Mouse (Mus musculus): ENCODE data around the gene Frmd8. TPM values are rescaled to one million over a fixed set of nuclear protein-coding genes. Genes with fewer than 3 reads are reported as not detected.

The Frmd8 gene
- polyA plus RNA-seq, 1 experiment, result 18.9 TPM

DNA sequence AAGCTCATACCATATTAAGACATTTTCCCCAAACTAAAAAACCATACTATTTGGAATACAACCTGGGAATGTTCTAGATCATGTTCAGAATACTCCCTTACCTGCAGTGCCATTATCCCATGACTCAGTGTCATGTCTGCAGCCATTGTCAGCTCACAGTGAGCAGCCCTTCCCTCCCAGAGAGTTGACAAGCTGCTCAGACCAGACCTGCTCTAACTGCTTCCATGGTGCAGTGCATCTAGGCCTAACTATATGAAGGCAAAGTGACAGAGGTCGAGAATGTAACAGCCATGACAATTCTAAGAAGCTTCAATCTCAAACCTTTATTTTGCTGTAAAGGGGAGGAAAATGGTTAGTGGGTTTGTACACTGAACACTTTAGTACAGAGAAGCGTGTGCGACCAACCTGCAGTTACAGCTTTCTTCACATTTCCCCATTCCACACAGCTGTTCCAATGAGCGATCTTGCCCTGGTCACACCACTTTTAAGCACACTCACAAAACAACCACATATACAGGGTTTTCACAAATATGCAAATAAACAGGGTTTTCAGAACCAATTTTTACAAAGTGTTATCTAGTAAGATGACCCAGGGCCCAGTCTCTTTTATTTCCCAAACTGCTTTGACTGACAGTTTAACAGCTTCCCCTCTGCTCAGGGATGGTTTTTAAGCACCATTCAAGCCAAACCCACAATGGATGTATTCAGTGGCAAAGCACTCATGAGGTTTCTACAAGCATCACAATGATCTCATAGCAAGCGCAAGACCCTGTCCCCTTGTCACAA is 32.9 kb downstream of the Frmd8 start:
- peak; percentile 68 for DNase-seq (ENCODE audit: low read depth)

DNA sequence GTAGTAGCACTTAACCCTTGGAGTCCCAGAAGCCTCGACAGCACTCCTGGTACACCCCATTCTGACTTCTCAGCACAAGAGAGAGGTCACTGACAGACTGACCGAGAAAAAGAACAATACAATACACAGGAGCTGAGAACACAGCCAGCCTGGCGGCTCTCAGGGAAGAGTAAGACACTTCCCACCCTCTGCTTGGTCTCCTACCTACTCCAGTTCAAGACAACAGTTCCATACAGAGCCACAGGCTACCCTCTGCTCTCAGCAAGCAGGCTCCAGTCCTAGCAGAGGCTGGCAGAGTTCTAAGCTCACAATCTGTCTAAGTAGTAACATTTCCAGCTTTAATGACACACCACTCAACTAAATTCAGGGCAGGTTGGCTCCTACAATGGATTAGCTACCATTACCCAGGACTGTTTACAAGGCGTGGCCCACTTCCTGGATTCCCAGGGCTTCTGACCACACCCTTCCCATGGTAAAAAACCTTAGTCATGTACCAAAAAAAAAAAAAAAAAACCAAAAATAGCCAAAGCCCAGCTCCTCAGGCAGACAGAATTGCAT is 33.6 kb downstream of the Frmd8 start:
- DNase-seq (ENCODE audit: low read depth), result no peak
- TF ChIP-seq CTCF (IDR thresholded peaks at IDR 0.05; ENCODE audit: borderline replicate concordance, extremely low read depth, insufficient read depth, insufficient read length) (no peak), POLR2A (IDR thresholded peaks at IDR 0.05; ENCODE audit: borderline replicate concordance, extremely low read depth, insufficient read depth, insufficient read length, poor library complexity, severe bottlenecking) (no peak)

More for the DNA sequence above, 32.9 kb downstream of the Frmd8 start:
- TF ChIP-seq CTCF (IDR thresholded peaks at IDR 0.05; ENCODE audit: borderline replicate concordance, extremely low read depth, insufficient read depth, insufficient read length) (no peak), POLR2A (IDR thresholded peaks at IDR 0.05; ENCODE audit: borderline replicate concordance, extremely low read depth, insufficient read depth, insufficient read length, poor library complexity, severe bottlenecking) (no peak)

GRCm38 (mm10) chr19:5840890-5841388 is 34.1 kb downstream of the Frmd8 start:
- no peak for DNase-seq (ENCODE audit: low read depth)
- TF ChIP-seq POLR2A (IDR thresholded peaks at IDR 0.05; ENCODE audit: borderline replicate concordance, extremely low read depth, insufficient read depth, insufficient read length, poor library complexity, severe bottlenecking) (no peak), CTCF (IDR thresholded peaks at IDR 0.05; ENCODE audit: borderline replicate concordance, extremely low read depth, insufficient read depth, insufficient read length) (no peak)

- DNase-seq (ENCODE audit: low read depth), result no peak
- TF ChIP-seq CTCF (IDR thresholded peaks at IDR 0.05; ENCODE audit: borderline replicate concordance, extremely low read depth, insufficient read depth, insufficient read length), result no peak
- TF ChIP-seq POLR2A (IDR thresholded peaks at IDR 0.05; ENCODE audit: borderline replicate concordance, extremely low read depth, insufficient read depth, insufficient read length, poor library complexity, severe bottlenecking), result no peak
Observed at GRCm38 (mm10) chr19:5840086-5840889, 34.8 kb downstream of the Frmd8 start.

GRCm38 (mm10) chr19:5839317-5840085 is 35.6 kb downstream of the Frmd8 start:
- DNase-seq (ENCODE audit: low read depth), result no peak
- TF ChIP-seq POLR2A (IDR thresholded peaks at IDR 0.05; ENCODE audit: borderline replicate concordance, extremely low read depth, insufficient read depth, insufficient read length, poor library complexity, severe bottlenecking) (no peak), CTCF (IDR thresholded peaks at IDR 0.05; ENCODE audit: borderline replicate concordance, extremely low read depth, insufficient read depth, insufficient read length) (no peak)

GRCm38 (mm10) chr19:5838892-5839165 is 36.2 kb downstream of the Frmd8 start:
- no peak for TF ChIP-seq CTCF (IDR thresholded peaks at IDR 0.05; ENCODE audit: borderline replicate concordance, extremely low read depth, insufficient read depth, insufficient read length)
- no peak for TF ChIP-seq POLR2A (IDR thresholded peaks at IDR 0.05; ENCODE audit: borderline replicate concordance, extremely low read depth, insufficient read depth, insufficient read length, poor library complexity, severe bottlenecking)
- DNase-seq (ENCODE audit: low read depth), result no peak

- no peak for DNase-seq (ENCODE audit: low read depth)
- TF ChIP-seq POLR2A (IDR thresholded peaks at IDR 0.05; ENCODE audit: borderline replicate concordance, extremely low read depth, insufficient read depth, insufficient read length, poor library complexity, severe bottlenecking), result no peak
- TF ChIP-seq CTCF (IDR thresholded peaks at IDR 0.05; ENCODE audit: borderline replicate concordance, extremely low read depth, insufficient read depth, insufficient read length), result no peak
Observed at GRCm38 (mm10) chr19:5838136-5838891, 36.8 kb downstream of the Frmd8 start.

DNA sequence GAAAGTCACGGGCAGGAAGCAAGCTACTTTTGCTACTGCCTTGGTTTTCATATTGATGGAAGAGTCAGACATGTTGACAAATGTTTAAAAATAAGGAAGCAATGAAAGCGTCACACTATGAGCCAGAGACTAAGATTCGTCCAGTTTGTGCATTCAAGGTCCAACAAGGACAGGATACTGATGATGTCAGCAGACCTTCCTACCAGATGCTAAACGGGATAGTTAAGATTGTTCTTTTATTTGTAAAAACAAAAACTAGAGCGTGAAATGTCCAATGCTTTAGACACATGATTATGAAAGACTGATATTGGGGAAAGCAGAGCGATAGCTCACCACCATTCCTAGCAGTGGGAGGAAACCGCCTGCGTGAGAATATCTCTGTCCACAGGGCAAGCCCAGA is 37.5 kb downstream of the Frmd8 start:
- TF ChIP-seq CTCF (IDR thresholded peaks at IDR 0.05; ENCODE audit: borderline replicate concordance, extremely low read depth, insufficient read depth, insufficient read length), result no peak
- no peak for TF ChIP-seq POLR2A (IDR thresholded peaks at IDR 0.05; ENCODE audit: borderline replicate concordance, extremely low read depth, insufficient read depth, insufficient read length, poor library complexity, severe bottlenecking)
- no peak for DNase-seq (ENCODE audit: low read depth)

- no peak for TF ChIP-seq CTCF (IDR thresholded peaks at IDR 0.05; ENCODE audit: borderline replicate concordance, extremely low read depth, insufficient read depth, insufficient read length)
- TF ChIP-seq POLR2A (IDR thresholded peaks at IDR 0.05; ENCODE audit: borderline replicate concordance, extremely low read depth, insufficient read depth, insufficient read length, poor library complexity, severe bottlenecking), result no peak
Observed at GRCm38 (mm10) chr19:5836941-5837572, 38.0 kb downstream of the Frmd8 start.

DNA sequence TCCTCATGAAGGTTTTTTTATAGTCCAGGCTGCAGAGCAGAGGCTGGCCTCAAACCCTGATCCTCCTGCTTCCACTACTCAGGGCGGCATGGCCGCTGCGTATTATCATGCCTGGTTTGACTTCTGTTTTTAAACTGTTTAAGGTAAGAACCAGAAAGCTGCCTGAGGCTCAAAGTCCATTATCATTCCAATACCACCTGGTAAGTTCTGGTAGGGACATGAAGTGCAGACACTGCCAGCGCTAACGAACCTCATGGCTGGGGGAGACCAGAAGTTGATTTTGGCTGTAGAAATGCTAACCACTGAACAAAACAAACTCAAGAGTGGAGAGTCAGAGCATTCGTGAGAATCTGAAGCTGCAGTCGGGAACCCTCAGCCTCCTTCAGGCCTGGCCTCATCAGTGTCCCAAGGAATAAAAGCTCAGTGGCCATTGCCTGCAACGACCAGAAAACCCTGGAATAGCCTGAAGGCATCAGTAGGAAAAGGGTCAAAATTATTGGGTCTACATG is 39.1 kb downstream of the Frmd8 start:
- TF ChIP-seq CTCF (IDR thresholded peaks at IDR 0.05; ENCODE audit: borderline replicate concordance, extremely low read depth, insufficient read depth, insufficient read length), result no peak
- TF ChIP-seq POLR2A (IDR thresholded peaks at IDR 0.05; ENCODE audit: borderline replicate concordance, extremely low read depth, insufficient read depth, insufficient read length, poor library complexity, severe bottlenecking), result no peak
- no peak for DNase-seq (ENCODE audit: low read depth)

More at GRCm38 (mm10) chr19:5836941-5837572, 38.0 kb downstream of the Frmd8 start:
- no peak for DNase-seq (ENCODE audit: low read depth)
